ENCODE assay signal across 18 mouse cellular contexts in the genomic region with DNA sequence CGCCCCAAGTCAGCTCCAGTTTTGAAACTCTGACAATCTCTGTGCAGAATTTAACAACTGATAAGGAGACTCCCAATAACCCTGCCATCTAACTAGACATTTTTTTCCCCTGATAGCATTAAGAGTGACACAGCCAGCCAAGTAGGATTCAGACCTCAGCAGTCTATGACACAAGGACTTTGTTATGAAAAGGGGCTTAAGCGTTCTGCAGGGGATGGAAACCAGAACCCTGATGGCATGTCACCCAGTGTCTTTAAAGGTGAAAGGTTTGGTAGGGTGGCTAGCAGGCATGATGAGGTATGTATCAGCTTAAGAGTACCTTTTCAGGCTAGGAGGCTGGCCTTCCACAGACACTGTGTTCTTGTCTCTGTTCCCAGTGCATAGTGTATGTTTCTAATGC.
"Had no signal": no experiment of that assay in that cellular context is flagged by ENCODE, and none has a peak within 500 bp of the region (broad histone marks: within the 10 kb centered on the region; RNA-seq: fewer than 3 reads in every experiment).

No protein-coding gene starts in this region.

- H3K27ac ChIP-seq: midbrain, embryonic 10.5 days; midbrain, embryonic 12.5 days; neural tube, embryonic 13.5 days; neural tube, embryonic 15.5 days had no signal

- DNase-seq: lung, embryonic 14.5 days; lung, postnatal 10 days; lung, postnatal 4 days; midbrain, embryonic 14.5 days; retina, postnatal 1 day; right cerebral cortex, adult 18-20 months; right cerebral cortex, postnatal 25 days; right cerebral cortex, postnatal 4 days; spleen, adult 18-20 months; thymus, adult 18-20 months; thymus, postnatal 14 days; thymus, postnatal 36 days had no signal

- H3K36me3 ChIP-seq: midbrain, embryonic 10.5 days; midbrain, embryonic 12.5 days; neural tube, embryonic 13.5 days; neural tube, embryonic 15.5 days had no signal

- H3K27me3 ChIP-seq: midbrain, embryonic 12.5 days; neural tube, embryonic 13.5 days; neural tube, embryonic 15.5 days had no signal

- H3K4me3 ChIP-seq: midbrain, embryonic 10.5 days; midbrain, embryonic 12.5 days; myocyte; neural tube, embryonic 13.5 days; neural tube, embryonic 15.5 days had no signal

- H3K9ac ChIP-seq: lung, embryonic 14.5 days; midbrain, embryonic 12.5 days; neural tube, embryonic 13.5 days; neural tube, embryonic 15.5 days had no signal

- H3K4me2 ChIP-seq: lung, embryonic 14.5 days; midbrain, embryonic 12.5 days; neural tube, embryonic 13.5 days; neural tube, embryonic 15.5 days had no signal

- H3K4me1 ChIP-seq: midbrain, embryonic 10.5 days; midbrain, embryonic 12.5 days; neural tube, embryonic 13.5 days; neural tube, embryonic 15.5 days had no signal

- H3K9me3 ChIP-seq: midbrain, embryonic 10.5 days; midbrain, embryonic 12.5 days; neural tube, embryonic 13.5 days; neural tube, embryonic 15.5 days had no signal

- ATAC-seq: midbrain, embryonic 16.5 days had no signal
